Mouse (Mus musculus): ENCODE data around the gene Nxf2. TPM values are rescaled to one million over a fixed set of nuclear protein-coding genes. Genes with fewer than 3 reads are reported as not detected.
"Not testable (repeated sequence)": the region's sequence is repeated elsewhere in the genome, so short reads cannot be mapped to it uniquely, and the experiment has no call there.

The Nxf2 gene
- polyA plus RNA-seq, 1 experiment from 2014 or later, result 0.45 TPM

DNA sequence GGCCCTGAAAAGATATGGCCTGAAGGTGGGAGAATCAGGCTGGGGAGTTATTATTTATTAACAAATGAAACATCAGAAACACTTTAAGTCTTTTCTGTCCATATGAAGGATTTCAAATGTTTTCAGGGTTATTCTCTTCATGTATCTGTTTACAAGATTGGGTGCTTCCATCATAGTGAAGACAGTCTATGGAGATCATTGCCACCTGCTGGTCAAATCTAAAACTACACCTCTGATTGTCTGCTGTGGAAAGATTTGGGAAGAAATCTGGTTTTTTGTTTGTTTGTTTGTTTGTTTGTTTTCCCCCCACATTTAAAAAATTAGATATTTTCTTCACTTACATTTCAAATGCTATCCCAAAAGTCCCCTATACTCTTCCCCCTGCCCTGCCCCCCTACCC lies 39.5 kb downstream of the Nxf2 start:
- no peaks in the 10 kb centered on the region for H3K27me3 ChIP-seq (ENCODE audit: control insufficient read depth, insufficient read depth, low read length)
- H3K9ac ChIP-seq (ENCODE audit: low read length), result no peak overlapping the region
- no peak overlapping the region for H3K27ac ChIP-seq (ENCODE audit: low read depth, low read length)
- ATAC-seq (ENCODE audit: low FRiP score) (no peak), DNase-seq (ENCODE audit: low spot score, missing footprints) (peak; percentile 92)
- no peaks in the 10 kb centered on the region for H3K9me3 ChIP-seq (ENCODE audit: control insufficient read depth, low read length)
- no peaks in the 10 kb centered on the region for H3K36me3 ChIP-seq (ENCODE audit: control insufficient read depth, insufficient read depth, low read length)
- no peak overlapping the region for H3K4me2 ChIP-seq
- H3K4me3 ChIP-seq (ENCODE audit: low read depth, low read length), result no peak overlapping the region
- H3K4me1 ChIP-seq (ENCODE audit: control insufficient read depth, insufficient read depth, low read length), result no peaks in the 10 kb centered on the region

DNA sequence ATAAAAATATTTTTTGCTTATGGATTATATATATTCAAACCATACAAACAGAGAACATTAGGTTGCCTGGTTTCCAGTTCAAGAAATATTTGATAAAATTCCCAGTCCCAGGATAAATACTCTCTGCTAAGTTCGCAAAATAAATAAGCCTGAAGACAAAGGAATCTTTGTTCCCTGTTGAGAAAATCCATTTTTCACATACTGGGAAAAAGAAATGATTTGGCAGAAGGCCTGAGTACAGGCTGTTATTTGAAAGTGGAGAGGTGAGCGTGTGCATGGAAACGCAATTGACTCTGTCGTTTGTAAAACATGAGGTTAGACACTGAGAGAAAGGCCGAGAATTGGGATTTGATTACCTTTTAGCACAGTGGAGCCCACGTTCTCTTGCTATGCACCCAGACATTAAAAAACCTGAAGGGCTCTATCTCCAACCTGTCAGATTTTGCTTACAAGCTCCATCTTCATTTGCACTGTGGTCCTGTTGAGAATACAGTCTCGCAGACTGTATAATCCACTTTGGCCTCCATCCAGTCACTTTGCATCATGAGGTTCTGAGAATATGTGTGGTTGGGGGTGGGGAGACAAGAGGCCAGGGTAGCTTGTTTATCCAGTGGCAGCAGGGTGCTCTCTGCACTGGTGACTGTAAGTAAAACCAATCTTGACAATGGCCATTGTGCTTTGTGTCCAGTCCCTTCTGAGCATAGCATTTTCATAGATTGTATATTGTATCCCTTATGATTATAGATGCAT lies 40.7 kb downstream of the Nxf2 start:
- no peak overlapping the region for H3K4me2 ChIP-seq
- 71% methylated on average over 7 of the region's 7 CpGs for WGBS
- H3K36me3 ChIP-seq (ENCODE audit: control insufficient read depth, insufficient read depth, low read length), result no peaks in the 10 kb centered on the region
- no peak overlapping the region for H3K27ac ChIP-seq (ENCODE audit: low read depth, low read length)
- ATAC-seq (ENCODE audit: low FRiP score) (no peak), DNase-seq (ENCODE audit: low spot score, missing footprints) (no peak)
- H3K4me3 ChIP-seq (ENCODE audit: low read depth, low read length), result no peak overlapping the region
- H3K9me3 ChIP-seq (ENCODE audit: control insufficient read depth, low read length), result no peaks in the 10 kb centered on the region
- H3K4me1 ChIP-seq (ENCODE audit: control insufficient read depth, insufficient read depth, low read length), result no peaks in the 10 kb centered on the region
- H3K9ac ChIP-seq (ENCODE audit: low read length), result no peak overlapping the region
- no peaks in the 10 kb centered on the region for H3K27me3 ChIP-seq (ENCODE audit: control insufficient read depth, insufficient read depth, low read length)

GRCm38 (mm10) chrX:134919220-134919619 lies 45.3 kb downstream of the Nxf2 start:
- no peak overlapping the region for H3K9ac ChIP-seq (ENCODE audit: low read length)
- 67% methylated on average over 1 of the region's 1 CpGs for WGBS
- no peaks in the 10 kb centered on the region for H3K9me3 ChIP-seq (ENCODE audit: control insufficient read depth, low read length)
- H3K27ac ChIP-seq (ENCODE audit: low read depth, low read length), result no peak overlapping the region
- no peaks in the 10 kb centered on the region for H3K4me1 ChIP-seq (ENCODE audit: control insufficient read depth, insufficient read depth, low read length)
- no peak overlapping the region for H3K4me3 ChIP-seq (ENCODE audit: low read depth, low read length)
- no peaks in the 10 kb centered on the region for H3K36me3 ChIP-seq (ENCODE audit: control insufficient read depth, insufficient read depth, low read length)
- ATAC-seq (ENCODE audit: low FRiP score) (no peak), DNase-seq (ENCODE audit: low spot score, missing footprints) (no peak)
- no peaks in the 10 kb centered on the region for H3K27me3 ChIP-seq (ENCODE audit: control insufficient read depth, insufficient read depth, low read length)
- H3K4me2 ChIP-seq, result no peak overlapping the region

- H3K9me3 ChIP-seq (ENCODE audit: control insufficient read depth, low read length), result no peaks in the 10 kb centered on the region
- WGBS, result 75% methylated on average over 2 of the region's 2 CpGs
- DNase-seq (ENCODE audit: low spot score, missing footprints), result no peak
- no peak overlapping the region for H3K9ac ChIP-seq (ENCODE audit: low read length)
- H3K4me1 ChIP-seq (ENCODE audit: control insufficient read depth, insufficient read depth, low read length), result no peaks in the 10 kb centered on the region
- H3K4me2 ChIP-seq, result no peak overlapping the region
- no peak overlapping the region for H3K27ac ChIP-seq (ENCODE audit: low read depth, low read length)
- H3K4me3 ChIP-seq (ENCODE audit: low read depth, low read length), result no peak overlapping the region
- no peaks in the 10 kb centered on the region; the same call in 1 of the 2 replicates for H3K27me3 ChIP-seq (ENCODE audit: control insufficient read depth, insufficient read depth, low read length)
- H3K36me3 ChIP-seq (ENCODE audit: control insufficient read depth, insufficient read depth, low read length), result no peaks in the 10 kb centered on the region
- no peak for ATAC-seq (ENCODE audit: low FRiP score)
Measured at GRCm38 (mm10) chrX:134915745-134916144, 48.8 kb downstream of the Nxf2 start.

DNA sequence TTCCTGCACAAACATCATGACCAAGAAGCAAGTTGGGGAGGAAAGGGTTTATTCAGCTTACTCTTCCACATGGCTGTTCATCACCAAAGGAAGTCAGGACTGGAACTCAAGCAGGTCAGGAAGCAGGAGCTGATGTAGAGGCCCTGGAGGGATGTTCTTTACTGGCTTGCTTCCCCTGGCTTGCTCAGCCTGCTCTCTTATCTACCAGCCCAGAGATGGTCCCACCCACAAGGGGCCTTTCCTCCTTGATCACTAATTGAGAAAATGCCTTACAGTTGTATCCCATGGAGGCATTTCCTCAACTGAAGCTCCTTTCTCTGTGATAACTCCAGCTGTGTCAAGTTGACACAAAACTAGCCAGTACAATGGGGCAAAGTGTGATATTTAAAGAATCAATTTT lies 49.2 kb downstream of the Nxf2 start:
- not testable (repeated sequence) for H3K4me3 ChIP-seq (ENCODE audit: low read depth, low read length); H3K4me1 ChIP-seq (ENCODE audit: control insufficient read depth, insufficient read depth, low read length); H3K9ac ChIP-seq (ENCODE audit: low read length); DNase-seq (ENCODE audit: low spot score, missing footprints); ATAC-seq (ENCODE audit: low FRiP score); H3K27me3 ChIP-seq (ENCODE audit: control insufficient read depth, insufficient read depth, low read length); H3K9me3 ChIP-seq (ENCODE audit: control insufficient read depth, low read length); H3K36me3 ChIP-seq (ENCODE audit: control insufficient read depth, insufficient read depth, low read length); H3K27ac ChIP-seq (ENCODE audit: low read depth, low read length); H3K4me2 ChIP-seq

GRCm38 (mm10) chrX:134914851-134915250 lies 49.7 kb downstream of the Nxf2 start:
- Histone ChIP-seq H3K9ac (ENCODE audit: low read length) (no peak overlapping the region), H3K4me3 (ENCODE audit: low read depth, low read length) (no peak overlapping the region), H3K27ac (ENCODE audit: low read depth, low read length) (no peak overlapping the region), H3K36me3 (ENCODE audit: control insufficient read depth, insufficient read depth, low read length) (no peaks in the 10 kb centered on the region), H3K4me2 (no peak overlapping the region), H3K27me3 (ENCODE audit: control insufficient read depth, insufficient read depth, low read length) (no peaks in the 10 kb centered on the region; the same call in 1 of the 2 replicates), H3K4me1 (ENCODE audit: control insufficient read depth, insufficient read depth, low read length) (no peaks in the 10 kb centered on the region), H3K9me3 (ENCODE audit: control insufficient read depth, low read length) (no peaks in the 10 kb centered on the region)
- DNase-seq (ENCODE audit: low spot score, missing footprints) (no peak), ATAC-seq (ENCODE audit: low FRiP score) (no peak)
- 73% methylated on average over 4 of the region's 4 CpGs for WGBS

DNA sequence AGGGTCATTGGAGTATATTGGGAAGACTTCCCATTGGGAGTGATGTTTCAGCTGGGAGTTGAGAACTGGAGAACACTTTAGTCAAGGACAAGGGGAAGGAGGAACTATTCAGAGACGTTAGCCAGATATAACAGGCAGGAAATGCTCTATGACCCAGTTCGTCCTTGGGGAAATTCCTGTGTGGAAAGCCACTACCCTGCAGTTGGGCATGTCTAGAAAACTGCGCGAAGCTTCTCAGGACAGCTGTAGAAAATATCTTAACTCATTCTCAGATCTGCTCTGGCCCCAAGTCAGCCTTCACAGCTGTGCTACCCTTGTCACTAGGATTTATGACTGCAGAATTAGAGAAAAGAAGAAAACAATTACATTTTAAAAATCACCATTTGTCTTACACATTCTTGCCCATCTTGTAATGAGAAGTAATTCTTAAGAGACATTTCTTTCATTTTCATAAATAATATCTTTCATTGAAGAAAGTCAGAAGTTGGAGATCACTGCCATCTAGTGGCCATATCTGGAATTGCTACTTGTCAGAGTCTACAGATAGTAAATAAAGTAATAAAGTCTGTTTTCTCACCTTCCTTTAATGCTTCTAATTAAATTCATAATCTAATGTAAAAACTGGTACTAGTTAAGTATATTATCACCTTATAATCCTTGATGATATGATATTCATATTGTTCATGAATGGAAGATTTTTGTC lies 51.2 kb downstream of the Nxf2 start:
- H3K36me3 ChIP-seq (ENCODE audit: control insufficient read depth, insufficient read depth, low read length), result no peaks in the 10 kb centered on the region
- DNase-seq (ENCODE audit: low spot score, missing footprints), result peak; percentile 90
- ATAC-seq (ENCODE audit: low FRiP score), result no peak
- 47% methylated on average over 4 of the region's 4 CpGs for WGBS
- H3K4me1 ChIP-seq (ENCODE audit: control insufficient read depth, insufficient read depth, low read length), result no peaks in the 10 kb centered on the region
- H3K9ac ChIP-seq (ENCODE audit: low read length), result no peak overlapping the region
- H3K27ac ChIP-seq (ENCODE audit: low read depth, low read length), result no peak overlapping the region
- H3K4me3 ChIP-seq (ENCODE audit: low read depth, low read length), result no peak overlapping the region
- no peak overlapping the region for H3K4me2 ChIP-seq
- H3K9me3 ChIP-seq (ENCODE audit: control insufficient read depth, low read length), result no peaks in the 10 kb centered on the region
- H3K27me3 ChIP-seq (ENCODE audit: control insufficient read depth, insufficient read depth, low read length), result no peaks in the 10 kb centered on the region; the same call in 1 of the 2 replicates

GRCm38 (mm10) chrX:134912805-134913204 lies 51.7 kb downstream of the Nxf2 start:
- Histone ChIP-seq H3K4me1 (ENCODE audit: control insufficient read depth, insufficient read depth, low read length) (no peaks in the 10 kb centered on the region), H3K9ac (ENCODE audit: low read length) (no peak overlapping the region), H3K36me3 (ENCODE audit: control insufficient read depth, insufficient read depth, low read length) (no peaks in the 10 kb centered on the region), H3K4me2 (no peak overlapping the region), H3K4me3 (ENCODE audit: low read depth, low read length) (no peak overlapping the region), H3K9me3 (ENCODE audit: control insufficient read depth, low read length) (no peaks in the 10 kb centered on the region), H3K27me3 (ENCODE audit: control insufficient read depth, insufficient read depth, low read length) (no peaks in the 10 kb centered on the region; the same call in 1 of the 2 replicates), H3K27ac (ENCODE audit: low read depth, low read length) (no peak overlapping the region)
- DNase-seq (ENCODE audit: low spot score, missing footprints) (no peak), ATAC-seq (ENCODE audit: low FRiP score) (no peak)
- 60% methylated on average over 2 of the region's 2 CpGs for WGBS

- no peak overlapping the region for H3K27ac ChIP-seq (ENCODE audit: low read depth, low read length)
- DNase-seq (ENCODE audit: low spot score, missing footprints) (no peak), ATAC-seq (ENCODE audit: low FRiP score) (no peak)
- no peak overlapping the region for H3K4me2 ChIP-seq
- 86% methylated on average over 4 of the region's 4 CpGs for WGBS
- H3K4me1 ChIP-seq (ENCODE audit: control insufficient read depth, insufficient read depth, low read length), result no peaks in the 10 kb centered on the region
- no peaks in the 10 kb centered on the region for H3K9me3 ChIP-seq (ENCODE audit: control insufficient read depth, low read length)
- H3K9ac ChIP-seq (ENCODE audit: low read length), result no peak overlapping the region
- no peaks in the 10 kb centered on the region for H3K36me3 ChIP-seq (ENCODE audit: control insufficient read depth, insufficient read depth, low read length)
- no peak overlapping the region for H3K4me3 ChIP-seq (ENCODE audit: low read depth, low read length)
- H3K27me3 ChIP-seq (ENCODE audit: control insufficient read depth, insufficient read depth, low read length), result no peaks in the 10 kb centered on the region; the same call in 1 of the 2 replicates
Measured at GRCm38 (mm10) chrX:134910345-134910744, 54.2 kb downstream of the Nxf2 start.

Measured in midbrain, embryonic 11.5 days (tissue).